Mouse (Mus musculus): Measurements from ENCODE around the gene Plekhf1. TPM values are rescaled to one million over a fixed set of nuclear protein-coding genes. Genes with fewer than 3 reads are reported as not detected.

Plekhf1 gene
- polyA plus RNA-seq, 1 experiment from 2014 or later: 0.81 TPM

DNA sequence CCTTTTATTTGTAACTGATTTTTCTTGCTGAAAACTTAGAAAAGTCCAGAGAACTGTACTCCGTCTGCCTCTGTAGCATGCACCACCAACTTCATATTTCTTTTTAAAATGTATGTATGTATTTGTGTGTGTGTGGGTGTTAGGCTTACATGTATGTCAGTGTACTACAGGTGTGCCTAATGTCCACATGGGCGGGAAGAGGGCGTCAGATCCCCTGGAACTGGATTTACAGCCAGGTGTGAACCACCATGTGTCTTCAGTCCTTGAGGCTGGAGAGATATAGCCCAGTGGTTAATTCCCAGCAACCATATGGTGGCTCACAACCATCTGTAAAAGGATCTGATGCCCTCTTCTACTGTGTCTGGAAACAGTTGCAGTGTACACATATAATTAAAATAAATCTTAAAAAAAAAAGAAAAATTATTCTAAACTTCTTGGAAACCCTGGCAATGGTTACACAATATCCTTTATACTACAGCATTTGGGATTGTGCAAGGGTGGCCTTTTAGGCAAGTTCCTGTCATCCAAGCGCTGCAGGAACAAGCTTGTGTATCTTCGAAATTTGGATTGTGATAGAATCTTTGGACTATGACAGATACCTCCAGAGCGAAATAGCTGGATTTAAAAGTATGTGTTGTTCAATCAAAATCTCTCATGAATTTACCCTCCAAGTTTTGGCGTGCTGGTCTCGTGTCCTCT, 27.8 kb downstream of the Plekhf1 start:
- ATAC-seq: no peak
- Histone ChIP-seq H3K4me1 (ENCODE audit: control insufficient read depth, insufficient read depth, low read length) (peaks cover 3% of the 10 kb centered on the region; the same call in 1 of the 2 replicates), H3K4me2 (ENCODE audit: low read length) (peak overlapping the region; percentile 45), H3K27ac (ENCODE audit: low read depth, low read length) (peak overlapping the region; percentile 67), H3K4me3 (ENCODE audit: low read depth, low read length) (0 out of 2 replicates have a peak overlapping the region, but pooled peaks have one; percentile 13), H3K9ac (ENCODE audit: low read length) (no peak overlapping the region; the same call in 1 of the 2 replicates), H3K36me3 (ENCODE audit: control insufficient read depth, insufficient read depth, low read length) (no peaks in the 10 kb centered on the region), H3K27me3 (replicated peaks; ENCODE audit: control insufficient read depth, insufficient read depth, low read length) (no peaks in the 10 kb centered on the region), H3K9me3 (replicated peaks; ENCODE audit: control insufficient read depth, low read length) (no peaks in the 10 kb centered on the region)
- DNase-seq (ENCODE audit: low spot score): no peak
- WGBS: 70% methylated on average over 8 of the region's 8 CpGs

DNA sequence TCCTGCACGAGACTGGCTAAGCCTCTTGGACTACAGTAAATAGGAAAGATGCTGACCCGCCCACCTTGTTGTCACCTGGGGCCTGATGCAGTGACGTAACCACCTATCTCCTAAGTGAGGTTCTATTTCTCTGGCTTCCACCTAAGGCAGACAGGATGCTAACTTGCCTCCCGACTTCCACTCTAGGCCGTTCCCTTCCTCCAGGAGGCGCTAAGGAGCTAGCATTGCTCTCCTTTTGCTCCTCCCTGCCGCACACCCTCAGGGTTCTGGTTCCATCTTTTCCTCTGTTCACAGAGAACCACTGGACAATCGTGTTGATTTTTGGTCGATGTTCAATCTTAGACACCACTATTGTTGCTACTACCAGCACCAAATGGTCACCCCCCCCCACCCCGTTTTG, 36.2 kb downstream of the Plekhf1 start:
- DNase-seq (ENCODE audit: low spot score): peak; percentile 16
- 48% methylated on average over 10 of the region's 10 CpGs for WGBS
- Histone ChIP-seq H3K9me3 (replicated peaks; ENCODE audit: control insufficient read depth, low read length) (0 out of 2 replicates have a peak, but pooled peaks cover 2% of the 10 kb centered on the region), H3K9ac (ENCODE audit: low read length) (no peak overlapping the region), H3K4me3 (ENCODE audit: low read depth, low read length) (no peak overlapping the region), H3K4me2 (ENCODE audit: low read length) (no peak overlapping the region), H3K4me1 (ENCODE audit: control insufficient read depth, insufficient read depth, low read length) (no peaks in the 10 kb centered on the region), H3K27me3 (replicated peaks; ENCODE audit: control insufficient read depth, insufficient read depth, low read length) (no peaks in the 10 kb centered on the region), H3K36me3 (ENCODE audit: control insufficient read depth, insufficient read depth, low read length) (peaks cover 5% of the 10 kb centered on the region; the same call in 1 of the 2 replicates), H3K27ac (ENCODE audit: low read depth, low read length) (no peak overlapping the region)
- peak; percentile 23; the same call in 1 of the 2 replicates for ATAC-seq

DNA sequence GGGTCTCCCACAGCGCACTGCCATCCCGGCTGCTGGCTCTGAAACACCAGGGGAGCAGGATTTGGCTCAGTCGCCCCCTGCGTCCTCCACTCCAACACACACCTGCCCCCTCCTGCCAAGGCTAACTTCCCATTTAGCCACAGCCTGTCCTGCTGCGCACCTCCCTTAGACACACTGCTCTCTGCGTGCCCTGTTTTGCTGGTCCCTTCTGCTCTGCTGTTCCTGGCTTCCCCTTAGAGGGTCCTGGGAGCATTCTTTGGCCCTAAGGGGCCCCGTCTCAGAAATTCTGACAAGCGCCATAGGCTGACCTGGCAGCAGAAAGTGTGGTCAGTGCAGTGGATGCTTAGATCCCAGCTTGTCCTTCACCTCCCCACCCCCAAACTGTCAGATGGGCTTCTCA, 36.7 kb downstream of the Plekhf1 start:
- peaks cover 5% of the 10 kb centered on the region; the same call in 1 of the 2 replicates for H3K36me3 ChIP-seq (ENCODE audit: control insufficient read depth, insufficient read depth, low read length)
- H3K27me3 ChIP-seq (replicated peaks; ENCODE audit: control insufficient read depth, insufficient read depth, low read length): no peaks in the 10 kb centered on the region
- ATAC-seq: no peak; the same call in 1 of the 2 replicates
- 60% methylated on average over 8 of the region's 8 CpGs for WGBS
- no peak overlapping the region for H3K4me2 ChIP-seq (ENCODE audit: low read length)
- H3K27ac ChIP-seq (ENCODE audit: low read depth, low read length): no peak overlapping the region
- no peaks in the 10 kb centered on the region for H3K4me1 ChIP-seq (ENCODE audit: control insufficient read depth, insufficient read depth, low read length)
- H3K9me3 ChIP-seq (replicated peaks; ENCODE audit: control insufficient read depth, low read length): 0 out of 2 replicates have a peak, but pooled peaks cover 2% of the 10 kb centered on the region
- no peak for DNase-seq (ENCODE audit: low spot score)
- no peak overlapping the region for H3K9ac ChIP-seq (ENCODE audit: low read length)
- no peak overlapping the region for H3K4me3 ChIP-seq (ENCODE audit: low read depth, low read length)

DNA sequence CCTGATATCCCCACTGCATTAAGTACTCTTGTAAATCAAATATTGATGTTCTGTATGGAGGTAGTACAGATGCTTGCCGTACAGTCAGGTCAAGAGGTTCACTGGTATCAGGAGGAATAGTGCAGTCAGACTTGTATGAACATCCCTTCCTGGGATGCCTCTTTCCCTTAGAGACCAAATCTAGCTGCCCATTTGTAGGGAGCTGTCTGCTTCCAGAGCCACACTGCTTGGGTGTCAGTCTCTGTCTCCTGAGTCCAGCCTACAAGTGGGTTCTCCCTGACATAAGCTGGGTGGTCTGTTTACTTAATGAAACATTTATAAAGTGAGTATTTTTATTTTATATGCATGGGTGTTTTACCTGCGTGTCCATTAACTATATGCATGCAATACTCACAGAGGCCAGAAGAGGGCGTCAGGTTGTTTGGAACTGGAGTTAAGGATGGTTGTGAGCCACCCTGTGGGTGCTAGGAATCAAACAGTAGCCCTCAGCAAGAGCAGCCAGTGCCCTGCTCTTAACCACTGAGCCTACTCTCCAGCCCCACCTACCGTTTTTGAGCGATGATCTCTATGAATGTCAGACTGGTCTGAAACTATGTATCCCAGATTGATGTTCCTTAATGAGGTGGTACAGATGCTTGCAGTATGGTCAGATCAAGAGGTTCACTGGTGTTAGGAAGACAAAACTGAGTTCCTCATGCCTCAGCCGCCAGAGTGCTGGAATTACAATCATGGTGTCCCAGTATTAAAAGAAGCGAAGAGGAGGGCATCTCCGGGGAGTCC, 37.6 kb downstream of the Plekhf1 start:
- WGBS: 89% methylated on average over 8 of the region's 8 CpGs
- Histone ChIP-seq H3K36me3 (ENCODE audit: control insufficient read depth, insufficient read depth, low read length) (peaks cover 5% of the 10 kb centered on the region; the same call in 1 of the 2 replicates), H3K9me3 (replicated peaks; ENCODE audit: control insufficient read depth, low read length) (0 out of 2 replicates have a peak, but pooled peaks cover 2% of the 10 kb centered on the region)

DNA sequence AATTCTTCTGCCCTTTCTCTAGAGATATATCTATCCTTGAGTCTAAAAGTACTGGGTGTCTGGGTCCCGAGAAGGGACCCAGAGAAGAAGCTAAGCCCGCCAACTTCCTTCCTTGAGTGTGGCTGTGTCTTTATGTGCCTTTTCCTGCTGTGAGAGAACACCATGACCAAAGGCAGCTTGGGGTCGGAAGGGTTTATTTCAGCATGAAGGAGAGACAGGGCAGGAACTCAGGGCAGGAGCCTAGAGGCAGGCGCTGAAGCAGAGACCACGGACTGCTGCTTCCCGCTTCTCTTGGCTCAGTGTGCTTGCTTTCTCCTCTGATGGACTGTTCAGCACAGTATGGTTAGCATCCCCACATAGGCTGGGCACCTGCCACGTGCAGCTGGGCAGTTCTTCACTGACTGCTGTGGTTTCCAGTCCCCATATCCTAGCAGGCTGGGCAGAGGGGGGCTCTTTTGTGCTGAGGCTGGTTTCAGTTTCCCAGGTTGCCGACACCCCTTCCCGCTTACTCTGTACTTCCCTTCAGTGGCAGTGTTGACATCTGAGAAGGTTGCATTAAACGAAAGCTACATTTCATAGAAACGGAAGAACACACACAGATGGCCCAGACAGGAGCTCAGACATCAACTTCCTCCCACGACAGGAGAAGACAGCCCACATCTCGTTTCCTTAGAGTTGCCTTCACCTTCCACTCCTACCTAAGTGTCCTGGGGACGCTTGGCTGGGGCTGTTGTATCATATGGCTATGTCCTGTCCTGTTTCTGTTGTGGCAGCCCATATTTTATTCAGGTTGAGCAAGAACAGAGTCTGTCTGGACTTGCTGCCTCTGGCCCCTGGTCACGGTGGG, 38.5 kb downstream of the Plekhf1 start:
- H3K9ac ChIP-seq (ENCODE audit: low read length): no peak overlapping the region
- H3K27me3 ChIP-seq (replicated peaks; ENCODE audit: control insufficient read depth, insufficient read depth, low read length): no peaks in the 10 kb centered on the region
- H3K27ac ChIP-seq (ENCODE audit: low read depth, low read length): no peak overlapping the region
- H3K36me3 ChIP-seq (ENCODE audit: control insufficient read depth, insufficient read depth, low read length): peaks cover 5% of the 10 kb centered on the region; the same call in 1 of the 2 replicates
- 0 out of 2 replicates have a peak, but pooled peaks cover 2% of the 10 kb centered on the region for H3K9me3 ChIP-seq (replicated peaks; ENCODE audit: control insufficient read depth, low read length)
- DNase-seq (ENCODE audit: low spot score) (no peak), ATAC-seq (no peak)
- H3K4me3 ChIP-seq (ENCODE audit: low read depth, low read length): no peak overlapping the region
- no peak overlapping the region for H3K4me2 ChIP-seq (ENCODE audit: low read length)
- WGBS: 89% methylated on average over 15 of the region's 15 CpGs
- H3K4me1 ChIP-seq (ENCODE audit: control insufficient read depth, insufficient read depth, low read length): no peaks in the 10 kb centered on the region

More for the DNA sequence above, 37.6 kb downstream of the Plekhf1 start:
- no peak overlapping the region for H3K4me3 ChIP-seq (ENCODE audit: low read depth, low read length)
- no peak overlapping the region for H3K4me2 ChIP-seq (ENCODE audit: low read length)
- ATAC-seq: no peak
- no peaks in the 10 kb centered on the region for H3K27me3 ChIP-seq (replicated peaks; ENCODE audit: control insufficient read depth, insufficient read depth, low read length)
- no peaks in the 10 kb centered on the region for H3K4me1 ChIP-seq (ENCODE audit: control insufficient read depth, insufficient read depth, low read length)
- no peak for DNase-seq (ENCODE audit: low spot score)
- no peak overlapping the region for H3K27ac ChIP-seq (ENCODE audit: low read depth, low read length)
- H3K9ac ChIP-seq (ENCODE audit: low read length): no peak overlapping the region

DNA sequence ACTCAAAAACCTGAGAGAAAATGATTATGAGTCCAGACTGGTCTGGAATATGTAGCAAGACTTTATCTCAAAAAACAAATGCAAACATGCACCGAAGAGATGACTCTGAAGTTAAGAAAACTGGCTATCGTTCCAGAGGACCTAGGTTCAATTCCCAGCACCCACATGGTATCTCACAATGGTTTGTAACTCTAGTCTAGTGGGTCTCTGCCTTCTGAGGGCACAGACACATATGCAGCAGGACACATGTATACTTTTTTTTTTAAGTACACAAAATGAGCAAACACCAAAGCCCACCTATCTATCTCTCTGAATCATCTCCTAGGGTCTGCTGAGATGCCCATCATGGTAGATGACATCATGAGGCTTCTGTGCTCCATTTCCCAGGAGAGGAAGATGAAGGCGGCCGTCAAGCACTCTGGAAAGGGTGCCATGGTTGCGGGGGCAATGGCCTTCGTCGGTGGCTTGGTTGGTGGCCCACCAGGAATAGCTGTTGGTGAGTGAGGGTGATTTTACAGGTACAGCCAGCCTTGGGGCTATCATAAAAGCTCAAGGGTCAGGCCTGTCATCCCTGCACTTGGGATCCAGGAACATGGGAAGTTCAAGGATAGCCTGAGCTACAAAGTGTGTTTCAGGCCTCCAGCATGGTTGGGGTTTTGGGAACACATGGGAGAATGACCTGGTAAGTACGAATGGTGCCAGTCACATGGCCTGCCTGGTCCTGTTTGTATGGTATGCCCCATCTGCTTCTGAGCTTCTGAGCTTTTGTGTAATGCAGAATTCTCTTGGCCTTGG, 39.3 kb downstream of the Plekhf1 start:
- Histone ChIP-seq H3K9ac (ENCODE audit: low read length) (no peak overlapping the region), H3K4me1 (ENCODE audit: control insufficient read depth, insufficient read depth, low read length) (no peaks in the 10 kb centered on the region), H3K27me3 (replicated peaks; ENCODE audit: control insufficient read depth, insufficient read depth, low read length) (no peaks in the 10 kb centered on the region), H3K36me3 (ENCODE audit: control insufficient read depth, insufficient read depth, low read length) (peaks cover 5% of the 10 kb centered on the region; the same call in 1 of the 2 replicates), H3K4me3 (ENCODE audit: low read depth, low read length) (no peak overlapping the region), H3K4me2 (ENCODE audit: low read length) (no peak overlapping the region), H3K9me3 (replicated peaks; ENCODE audit: control insufficient read depth, low read length) (0 out of 2 replicates have a peak, but pooled peaks cover 2% of the 10 kb centered on the region), H3K27ac (ENCODE audit: low read depth, low read length) (no peak overlapping the region)
- 94% methylated on average over 8 of the region's 8 CpGs for WGBS
- no peak for ATAC-seq
- DNase-seq (ENCODE audit: low spot score): no peak

DNA sequence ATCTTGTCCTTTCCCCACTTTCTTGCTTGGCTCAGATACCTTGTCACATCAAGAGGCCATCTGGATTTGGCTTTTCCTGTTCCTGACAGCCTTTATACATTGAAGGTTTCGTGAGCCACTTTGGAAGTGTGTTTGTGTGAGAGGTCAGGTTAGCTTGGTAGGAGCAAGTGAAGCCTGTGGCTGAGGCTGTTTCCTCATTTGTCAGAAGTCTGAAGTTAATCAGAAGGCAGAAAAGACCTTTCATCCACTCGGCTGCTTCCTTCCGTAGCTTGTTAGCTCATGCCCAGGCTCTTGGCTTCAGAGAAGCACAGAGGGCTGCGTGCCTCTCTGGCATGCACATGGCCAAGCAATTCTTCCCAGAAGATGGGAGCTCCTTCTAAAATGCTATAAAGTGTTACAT, 40.0 kb downstream of the Plekhf1 start:
- Histone ChIP-seq H3K4me2 (ENCODE audit: low read length) (no peak overlapping the region), H3K9me3 (replicated peaks; ENCODE audit: control insufficient read depth, low read length) (0 out of 2 replicates have a peak, but pooled peaks cover 2% of the 10 kb centered on the region), H3K27ac (ENCODE audit: low read depth, low read length) (no peak overlapping the region), H3K27me3 (replicated peaks; ENCODE audit: control insufficient read depth, insufficient read depth, low read length) (no peaks in the 10 kb centered on the region), H3K9ac (ENCODE audit: low read length) (no peak overlapping the region), H3K4me1 (ENCODE audit: control insufficient read depth, insufficient read depth, low read length) (peaks cover 4% of the 10 kb centered on the region; the same call in 1 of the 2 replicates), H3K4me3 (ENCODE audit: low read depth, low read length) (no peak overlapping the region), H3K36me3 (ENCODE audit: control insufficient read depth, insufficient read depth, low read length) (peaks cover 5% of the 10 kb centered on the region; the same call in 1 of the 2 replicates)
- ATAC-seq (no peak), DNase-seq (ENCODE audit: low spot score) (no peak)
- WGBS: 84% methylated on average over 4 of the region's 4 CpGs

DNA sequence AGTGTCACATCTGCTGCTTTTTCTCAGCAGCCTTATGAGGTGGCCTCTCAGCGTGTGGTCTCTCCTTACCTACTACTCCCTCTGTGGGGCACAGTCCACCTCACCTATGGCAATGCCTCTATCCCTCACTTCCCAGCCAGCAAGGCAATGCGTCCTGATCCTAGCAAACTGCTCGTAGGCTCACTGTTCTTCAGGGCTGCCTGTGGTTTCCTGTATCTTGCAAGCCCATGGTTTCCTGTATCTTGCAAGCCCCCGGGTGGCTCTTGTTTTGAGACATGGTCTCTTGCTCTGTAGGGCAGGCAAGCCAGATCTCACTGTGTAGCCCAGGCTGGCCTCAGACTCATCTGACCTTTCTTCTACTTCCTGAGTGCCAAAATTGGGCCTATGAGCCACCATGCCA, 41.0 kb downstream of the Plekhf1 start:
- Histone ChIP-seq H3K27me3 (replicated peaks; ENCODE audit: control insufficient read depth, insufficient read depth, low read length) (no peaks in the 10 kb centered on the region), H3K4me2 (ENCODE audit: low read length) (no peak overlapping the region), H3K36me3 (ENCODE audit: control insufficient read depth, insufficient read depth, low read length) (peaks cover 5% of the 10 kb centered on the region; the same call in 1 of the 2 replicates), H3K27ac (ENCODE audit: low read depth, low read length) (no peak overlapping the region), H3K4me3 (ENCODE audit: low read depth, low read length) (no peak overlapping the region), H3K9ac (ENCODE audit: low read length) (no peak overlapping the region), H3K4me1 (ENCODE audit: control insufficient read depth, insufficient read depth, low read length) (peaks cover 4% of the 10 kb centered on the region; the same call in 1 of the 2 replicates), H3K9me3 (replicated peaks; ENCODE audit: control insufficient read depth, low read length) (0 out of 2 replicates have a peak, but pooled peaks cover 2% of the 10 kb centered on the region)
- WGBS: 84% methylated on average over 4 of the region's 4 CpGs
- no peak for DNase-seq (ENCODE audit: low spot score)
- no peak for ATAC-seq
